Mouse (Mus musculus) kidney, adult 11 months (tissue): ENCODE results near the gene Phyh.
A peak's percentile ranks its signal among the peaks of the same experiment; 100 is the strongest.

Source experiments
- DNase-seq: peaks from one replicate; pipeline ENCODE4 v3.0.0; 2022

Phyh gene

DNA sequence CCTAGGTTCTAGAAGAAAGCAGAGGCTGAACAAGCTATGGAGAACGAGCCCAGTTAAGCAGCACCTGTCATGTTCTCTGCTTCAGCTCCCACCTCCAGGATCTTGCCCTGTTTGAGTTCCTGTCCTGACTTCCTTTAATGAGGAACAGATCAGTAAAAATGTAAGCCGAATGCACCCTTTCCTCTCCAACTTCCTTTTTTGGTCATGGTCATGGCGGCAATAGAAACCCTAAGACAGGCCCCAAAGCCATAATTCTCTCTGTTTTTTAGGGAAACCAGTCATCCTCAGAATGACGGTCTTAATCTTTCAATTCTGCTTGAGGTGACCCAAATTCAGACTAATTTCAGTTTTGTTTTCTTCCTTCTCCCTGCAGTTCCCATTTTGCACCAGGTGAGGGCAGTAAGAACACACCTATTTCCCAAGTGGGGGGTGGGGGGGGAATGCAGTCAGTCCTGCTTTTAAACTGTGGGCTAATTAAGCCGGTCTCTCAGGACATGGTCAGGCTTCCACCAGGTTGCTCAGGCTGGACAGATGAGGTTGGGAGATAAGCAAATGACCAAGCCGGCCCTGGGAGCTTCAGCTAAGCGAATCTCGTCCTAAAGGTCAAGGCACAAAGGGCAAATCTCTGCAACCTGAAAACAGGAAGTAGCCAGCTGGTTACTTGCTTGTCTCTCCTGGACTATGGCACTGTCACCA, 1.3 kb upstream of the Phyh start:
- peak; percentile 81 for DNase-seq

DNA sequence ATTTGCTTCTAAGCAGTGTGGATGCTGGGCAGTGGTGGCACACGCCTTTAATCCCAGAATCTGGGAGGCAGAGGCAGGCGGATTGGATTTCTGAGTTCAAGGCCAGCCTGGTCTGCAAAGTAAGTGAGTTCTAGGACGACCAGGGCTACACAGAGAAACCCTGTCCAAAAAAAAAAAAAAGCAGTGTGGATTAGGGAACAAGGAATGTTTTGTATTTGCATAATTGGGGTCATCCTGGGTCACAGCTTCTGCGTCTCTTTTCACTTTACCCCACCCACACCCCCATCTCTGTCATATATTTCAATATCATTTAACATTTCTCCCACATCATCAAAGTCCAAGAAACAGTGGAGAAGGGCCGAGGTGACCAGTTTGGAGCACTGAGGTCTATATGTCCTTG, 2.2 kb downstream of the Phyh start:
- no peak for DNase-seq

DNA sequence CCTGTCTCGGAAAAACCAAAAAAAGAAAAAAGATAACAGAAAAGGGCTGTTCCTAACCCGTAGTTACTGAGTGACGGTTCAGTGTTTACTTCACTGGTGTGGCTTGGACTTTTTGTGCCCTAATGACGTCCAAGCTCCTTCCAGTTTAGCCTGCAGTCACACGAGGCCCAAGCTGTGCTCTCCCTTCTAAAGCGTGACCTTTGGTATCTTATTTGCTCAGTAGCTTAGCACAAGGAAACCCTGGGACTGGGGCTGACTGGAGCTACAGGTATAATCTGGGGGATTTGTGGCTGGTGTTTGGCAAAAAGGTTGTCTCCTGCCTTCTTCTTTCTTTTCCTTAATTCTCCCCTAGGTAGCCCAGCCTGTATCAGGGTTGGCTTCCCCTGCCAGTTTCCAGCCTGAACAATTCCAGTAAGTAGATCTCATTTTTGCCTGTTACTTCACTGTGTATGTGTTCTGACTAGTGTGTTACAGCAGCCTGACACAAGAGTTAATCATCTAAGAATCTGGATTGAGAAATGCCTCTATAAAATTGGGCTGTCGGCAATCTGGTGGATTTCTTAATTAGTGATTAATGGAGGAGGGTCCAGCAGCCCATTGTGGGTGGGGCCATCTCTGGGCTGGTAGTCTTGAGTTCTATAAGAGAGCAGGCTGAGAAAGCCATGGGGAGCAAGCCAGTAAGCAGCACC, 3.8 kb downstream of the Phyh start:
- peak; percentile 69 for DNase-seq

DNA sequence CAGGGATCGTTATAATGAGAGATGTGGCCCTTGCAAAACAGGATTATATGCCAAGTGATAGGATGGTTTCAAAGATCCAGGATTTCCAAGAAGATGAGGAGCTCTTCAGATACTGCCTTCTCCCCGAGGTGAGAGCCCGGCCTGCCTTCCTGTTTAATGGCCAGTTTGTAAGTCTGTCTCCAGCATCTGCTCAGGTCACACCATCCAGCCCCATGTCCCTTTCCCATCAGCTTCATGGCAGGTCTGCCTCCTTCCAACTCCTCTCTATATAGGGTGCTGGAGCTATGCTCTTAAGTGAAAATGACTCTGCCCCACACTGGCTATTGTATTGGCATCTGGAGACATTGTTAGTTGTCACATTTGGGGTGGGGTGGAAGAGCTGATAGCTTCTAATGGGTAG, 8.6 kb downstream of the Phyh start:
- DNase-seq: no peak

DNA sequence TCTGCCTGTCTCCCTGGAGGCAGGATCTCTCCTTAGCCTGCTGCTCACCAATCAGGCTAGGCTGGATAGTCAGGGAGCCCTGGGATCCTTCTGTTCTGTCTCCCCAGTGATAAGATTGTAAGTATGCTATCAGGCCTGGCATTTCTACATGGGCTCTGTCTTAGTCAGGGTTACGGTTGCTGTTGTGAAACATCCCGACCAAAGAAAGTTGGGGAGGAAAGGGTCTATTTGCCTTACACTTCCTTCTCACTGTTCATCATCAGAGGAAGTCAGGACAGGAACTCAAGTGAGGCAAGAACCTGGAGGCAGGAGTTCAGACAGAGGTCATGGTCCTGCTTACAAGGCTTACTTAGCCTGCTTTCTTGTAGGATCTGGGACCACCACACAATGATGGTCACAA, 10.4 kb downstream of the Phyh start:
- DNase-seq: no peak

DNA sequence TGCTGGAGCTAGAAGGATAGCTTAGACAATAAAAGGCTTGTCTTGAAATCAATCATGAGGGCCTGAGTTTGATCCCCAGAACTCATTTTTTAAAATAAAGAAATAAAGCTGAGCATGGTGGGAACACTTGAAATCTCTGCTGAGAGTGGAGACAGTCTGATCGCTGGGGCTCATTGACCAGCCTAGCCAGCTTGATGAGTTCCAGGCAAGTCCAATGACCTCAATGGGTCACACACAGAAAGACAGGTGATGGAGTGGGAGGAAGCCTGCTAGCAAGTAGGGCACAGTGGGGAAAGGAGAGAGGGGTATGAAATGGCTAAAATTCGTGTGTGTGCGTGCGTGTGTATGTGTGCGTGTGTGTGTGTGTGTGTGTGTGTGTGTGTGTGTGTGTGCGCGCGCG, 15.7 kb downstream of the Phyh start:
- no peak for DNase-seq

DNA sequence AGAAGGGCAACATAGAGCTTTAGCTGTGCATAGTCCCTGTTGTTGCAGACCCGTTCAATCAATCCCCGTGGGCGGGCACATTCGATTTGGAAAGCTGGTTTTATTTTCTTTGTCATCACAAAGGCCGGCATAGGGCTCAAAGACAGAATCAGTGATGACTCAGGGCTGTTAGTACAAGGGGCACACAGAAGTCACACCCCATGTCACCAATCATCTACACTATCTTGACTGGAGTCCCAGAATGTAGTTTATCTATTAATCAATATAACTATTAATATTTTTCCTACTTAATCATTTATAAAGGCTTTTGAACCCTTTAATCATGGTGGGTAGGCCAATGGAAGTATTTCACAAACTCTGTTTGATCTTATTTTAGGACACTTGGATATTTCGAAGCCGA, 19.1 kb downstream of the Phyh start:
- no peak for DNase-seq

DNA sequence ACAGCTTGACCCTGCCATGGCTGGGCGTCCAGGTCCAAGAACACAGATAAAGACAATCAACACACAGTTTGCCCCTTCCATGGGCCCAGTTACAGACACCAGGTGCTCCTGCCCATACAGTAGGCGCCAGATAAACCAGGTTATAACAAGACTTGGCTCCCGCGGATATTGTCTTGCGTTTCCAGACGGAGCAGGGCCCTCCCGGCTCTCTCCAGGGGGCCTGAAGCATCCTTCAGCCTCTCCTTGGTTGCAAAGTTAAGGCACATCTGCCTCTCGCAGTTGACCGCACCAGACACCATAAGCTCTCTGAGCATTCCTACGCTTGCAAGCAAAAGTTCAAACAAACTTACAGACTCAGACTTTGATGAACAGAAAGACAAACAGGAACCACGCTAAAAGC, 22.0 kb downstream of the Phyh start:
- no peak for DNase-seq

DNA sequence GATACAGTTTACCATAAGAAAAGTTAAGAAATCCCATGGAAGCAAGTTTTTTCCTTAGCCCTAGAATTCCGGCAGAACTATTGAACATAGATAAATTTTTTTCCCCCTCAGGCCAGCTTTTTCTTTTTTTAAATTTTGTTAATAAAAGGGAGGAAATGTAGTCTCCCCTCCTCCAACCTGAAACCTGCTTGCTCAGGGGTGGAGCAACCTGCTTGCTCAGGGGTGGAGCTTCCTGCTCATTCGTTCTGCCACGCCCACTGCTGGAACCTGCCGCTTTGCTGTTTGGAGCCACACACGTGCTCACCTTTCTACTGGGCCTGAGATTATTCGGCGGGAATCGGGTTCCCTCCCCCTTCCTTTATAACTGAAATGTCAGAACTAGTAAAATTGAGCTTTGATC, 30.9 kb downstream of the Phyh start:
- DNase-seq: peak; percentile 26

DNA sequence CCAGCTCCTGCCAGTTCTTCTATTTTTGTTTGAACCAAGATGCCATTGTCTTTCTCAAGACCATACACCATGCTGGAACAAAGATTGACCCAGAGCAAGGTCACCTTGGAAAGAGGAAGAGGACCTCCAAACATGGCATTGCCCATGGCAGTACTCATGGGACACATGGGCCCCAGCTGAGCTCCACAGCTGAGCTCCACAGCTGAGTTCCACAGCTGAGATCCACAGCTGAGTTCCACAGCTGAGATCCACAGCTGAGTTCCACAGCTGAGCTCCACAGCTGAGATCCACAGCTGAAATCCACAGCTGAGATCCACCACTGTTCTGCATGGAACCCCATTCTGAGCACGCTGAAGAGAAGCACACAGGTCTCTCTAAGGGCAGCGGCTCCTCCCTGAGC, 32.2 kb downstream of the Phyh start:
- DNase-seq: no peak

DNA sequence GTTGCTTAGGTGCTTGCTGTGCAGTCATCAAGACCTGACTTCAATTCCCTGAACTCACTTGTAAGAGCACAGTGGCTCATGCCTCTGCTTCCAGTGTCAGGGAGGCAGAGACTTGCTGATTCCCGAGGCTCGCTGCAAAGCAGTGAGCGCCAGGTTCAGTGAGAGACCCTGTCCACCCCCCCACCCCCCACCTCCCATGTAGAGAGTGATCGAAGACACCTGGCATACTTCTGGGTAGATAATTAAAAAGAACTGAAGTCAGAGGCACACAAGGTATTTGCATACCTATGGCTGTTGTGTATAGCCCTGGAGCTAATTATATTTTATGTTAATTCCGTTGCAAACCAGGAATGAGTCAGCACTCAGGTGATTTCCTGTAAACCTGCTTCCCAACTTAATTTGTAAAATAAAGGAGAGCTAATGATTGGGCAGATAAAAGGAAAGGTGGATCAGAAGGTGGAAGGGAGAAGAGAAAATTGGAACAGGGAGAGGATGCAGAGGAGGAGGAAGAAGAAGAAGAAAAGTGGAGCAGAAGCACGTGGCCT, 35.5 kb downstream of the Phyh start:
- no peak for DNase-seq

DNA sequence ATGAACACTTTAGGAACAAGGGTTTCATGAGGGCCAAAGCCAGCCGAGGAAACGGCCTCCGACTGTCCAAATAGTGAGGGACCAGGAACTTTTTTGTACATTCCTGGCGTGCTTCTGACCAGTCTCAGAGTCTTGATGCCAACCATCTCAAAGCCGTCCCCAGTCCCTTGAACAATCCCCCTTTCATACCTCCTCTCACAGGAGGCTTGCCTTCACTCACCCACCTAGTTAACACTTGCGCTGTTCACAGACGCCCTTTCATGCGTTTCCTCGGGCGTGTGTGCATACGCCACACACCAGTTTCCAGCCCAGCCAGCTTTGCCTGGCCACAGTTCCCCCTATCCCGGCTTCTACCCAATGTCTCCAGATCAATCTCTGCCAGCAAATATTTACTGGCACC, 39.2 kb downstream of the Phyh start:
- DNase-seq: no peak

DNA sequence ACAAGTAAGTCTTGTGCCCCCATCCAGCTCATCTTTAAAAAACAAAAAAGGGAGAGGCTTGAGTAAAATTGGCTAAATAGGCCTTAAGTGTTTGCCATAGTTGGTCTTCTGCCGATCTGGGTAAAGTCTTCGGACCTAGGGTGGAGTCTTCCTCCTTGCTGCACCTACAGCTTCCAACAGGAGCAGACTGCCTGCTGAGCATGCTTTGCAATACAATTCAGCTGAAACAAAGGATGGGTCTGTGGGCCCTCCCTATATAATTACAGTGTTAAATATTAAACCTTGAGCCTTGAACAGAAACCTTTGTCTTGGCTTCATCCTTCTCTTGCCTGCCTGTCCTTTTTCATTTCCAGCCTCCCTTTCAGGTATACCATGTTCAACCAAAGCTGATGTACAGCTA, 49.0 kb downstream of the Phyh start:
- no peak for DNase-seq

DNA sequence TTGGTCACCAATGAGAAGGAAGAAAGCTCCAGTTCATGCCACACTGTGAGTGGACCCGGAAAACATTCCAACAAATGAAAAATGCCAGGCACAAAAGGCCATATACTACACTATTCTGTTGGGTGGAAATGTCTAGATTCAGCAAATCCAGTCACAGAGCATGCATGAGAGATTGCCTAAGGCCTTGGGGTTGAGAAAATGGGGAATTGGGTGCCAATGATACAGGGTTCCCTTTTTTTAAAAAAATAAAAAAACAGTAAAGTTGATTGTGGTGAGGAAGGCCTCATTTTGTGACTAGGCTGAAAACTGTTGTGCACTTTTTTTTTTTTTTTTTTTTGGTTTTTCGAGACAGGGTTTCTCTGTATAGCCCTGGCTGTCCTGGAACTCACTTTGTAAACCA, 50.3 kb downstream of the Phyh start:
- DNase-seq: no peak

DNA sequence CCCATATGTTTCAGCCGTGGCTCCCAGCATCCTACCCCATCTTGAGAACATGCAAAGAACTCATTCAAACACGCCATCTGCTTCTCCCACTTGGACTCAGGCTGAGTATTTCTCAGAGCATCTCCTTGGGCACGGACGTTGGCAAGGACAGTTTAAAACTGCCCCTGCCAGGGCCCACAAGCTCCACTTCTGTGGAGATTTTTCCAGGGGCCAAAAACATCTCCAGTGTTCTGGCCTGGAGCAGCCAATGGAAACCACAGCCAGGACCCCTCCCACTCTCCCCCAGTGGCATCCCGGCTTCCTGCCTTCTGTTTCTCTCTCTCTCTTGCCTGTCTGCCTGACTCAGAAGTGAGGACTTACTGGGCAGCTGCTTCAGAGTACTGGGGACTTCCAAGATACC, 57.0 kb downstream of the Phyh start, which contains the start of gene Ucma:
Ucma (plus strand) TSS at position 316 of the 400 bp plus-strand sequence.
- no peak for DNase-seq

DNA sequence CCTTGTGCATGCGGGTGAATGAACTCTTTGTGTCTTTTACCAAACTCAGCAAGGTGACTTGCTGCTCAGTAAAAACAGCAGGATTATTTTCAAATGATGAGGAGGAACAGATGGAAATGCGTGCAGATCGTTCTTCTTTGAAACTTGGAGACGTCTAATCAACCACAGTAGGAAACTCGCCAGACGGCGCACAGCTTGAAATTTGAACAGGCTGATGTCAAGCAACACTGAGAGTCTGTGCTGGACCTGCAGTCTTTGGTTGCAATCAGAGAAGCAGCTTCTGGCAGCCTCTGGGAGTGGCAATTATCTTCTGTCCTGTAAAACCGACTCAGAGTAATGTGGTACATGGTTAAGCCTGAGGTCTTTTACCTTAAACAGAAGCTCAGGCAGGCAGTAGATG, 59.3 kb downstream of the Phyh start:
- no peak for DNase-seq

DNA sequence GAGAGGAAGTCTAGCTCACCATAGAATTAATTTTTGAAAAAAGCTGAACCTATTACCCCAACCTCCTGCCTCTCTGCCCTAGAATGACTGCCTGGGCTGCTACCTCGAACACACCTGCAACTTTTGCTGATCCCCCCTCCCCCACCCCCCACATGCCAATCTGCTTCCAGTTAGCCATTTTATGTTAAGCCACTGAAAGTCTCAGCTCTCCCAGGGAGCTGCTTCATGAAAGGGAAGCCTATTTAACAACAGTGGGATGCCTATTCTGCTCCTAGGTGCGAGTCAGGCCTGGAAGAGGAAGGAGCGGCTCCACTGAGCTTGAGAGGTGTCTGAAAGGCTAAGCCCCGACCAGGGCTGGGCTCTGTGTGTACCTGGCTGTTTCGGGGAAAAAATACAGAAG, 65.2 kb downstream of the Phyh start:
- no peak for DNase-seq

DNA sequence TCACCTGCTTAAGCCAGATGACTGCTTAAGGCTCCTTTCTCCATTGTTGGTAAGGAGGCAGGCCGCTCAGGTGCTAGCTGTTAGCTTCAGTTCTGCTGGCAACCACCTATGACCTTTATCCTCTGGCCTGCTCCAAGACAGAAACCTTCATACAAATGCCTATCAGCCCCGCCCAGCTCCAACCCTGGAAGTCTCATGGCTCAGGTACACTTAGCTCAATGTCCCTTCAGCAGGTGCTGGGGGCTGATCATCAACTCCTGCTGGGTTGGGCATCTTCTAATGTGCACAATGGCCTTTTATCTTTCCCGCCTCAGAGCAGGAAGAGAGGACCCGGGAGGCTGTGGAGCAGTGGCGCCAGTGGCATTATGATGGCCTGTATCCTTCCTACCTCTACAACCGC, 66.2 kb downstream of the Phyh start:
- DNase-seq: no peak

DNA sequence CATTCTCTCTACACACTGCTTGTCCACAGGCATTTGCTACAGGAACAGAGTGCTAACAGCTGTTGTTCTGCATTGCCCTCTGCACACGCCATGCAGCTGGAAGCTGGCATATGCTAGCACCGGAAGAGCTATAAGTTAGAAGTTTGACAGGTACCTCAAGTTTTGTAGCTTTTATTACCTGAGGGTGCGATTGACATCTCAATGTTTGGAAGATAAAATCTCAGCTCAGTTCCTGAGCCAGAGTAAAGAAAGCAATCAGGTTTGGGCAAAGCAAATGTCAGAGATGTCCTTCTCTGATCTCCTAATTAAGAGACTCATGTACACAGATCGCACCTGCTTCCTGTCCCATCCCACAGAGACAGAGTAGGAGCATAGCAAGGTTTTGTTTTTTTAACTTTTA, 68.0 kb downstream of the Phyh start:
- no peak for DNase-seq

DNA sequence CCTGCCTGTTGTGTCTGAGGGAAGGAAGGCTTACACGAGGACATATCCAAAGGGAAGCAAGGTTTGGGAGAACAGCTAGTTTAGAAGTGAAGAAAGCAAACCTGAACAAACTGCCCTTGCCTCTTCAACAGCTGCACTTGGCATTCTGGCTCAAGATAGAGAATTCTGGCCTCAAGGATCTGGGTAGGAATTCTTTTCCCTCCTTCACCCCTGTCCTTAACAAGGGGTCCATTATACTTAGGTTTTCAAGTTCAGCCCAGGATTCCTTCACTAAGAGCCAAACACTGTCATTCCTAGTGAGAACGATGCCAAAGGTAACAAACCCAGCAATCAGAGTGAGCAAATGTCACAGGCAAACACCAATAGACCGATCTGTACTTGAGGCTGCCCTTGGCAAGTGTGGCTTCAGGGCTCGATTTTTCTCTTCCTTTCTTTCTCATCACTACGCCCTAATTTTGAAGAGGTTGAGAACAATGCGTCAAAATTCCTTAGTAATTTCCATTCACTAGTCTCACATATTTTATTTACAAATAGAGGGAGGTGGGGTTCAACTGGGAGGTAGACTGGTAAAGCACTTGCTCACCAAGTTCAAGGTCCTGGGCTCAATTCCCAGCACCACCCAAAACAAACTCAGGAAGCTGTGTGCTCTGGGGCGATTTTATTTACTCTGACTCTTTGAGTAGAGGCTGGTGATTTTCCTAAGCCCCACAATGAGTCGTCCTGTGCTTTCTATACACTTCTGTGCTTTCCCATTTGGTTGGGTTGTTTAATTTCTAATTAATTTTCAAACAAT, 68.8 kb downstream of the Phyh start:
- DNase-seq: no peak
